Mouse (Mus musculus): ENCODE measurements at regions not wholly inside any gene's neighbourhood (a gene's known extent, or its start where the extent isn't known, plus 50 kb on each side); places are given as distances from the start of the nearest gene placed in this dataset.
"Not testable (repeated sequence)": the region's sequence is repeated elsewhere in the genome, so short reads cannot be mapped to it uniquely, and the experiment has no call there.

GRCm38 (mm10) chr9:85637274-85637673, 111.9 kb downstream of the Ibtk start:
- Histone ChIP-seq H3K27ac (no peak overlapping the region), H3K4me3 (no peak overlapping the region), H3K4me1 (no peaks in the 10 kb centered on the region), H3K9ac (no peak overlapping the region), H3K4me2 (replicated peaks) (no peak overlapping the region), H3K27me3 (no peaks in the 10 kb centered on the region), H3K9me3 (no peaks in the 10 kb centered on the region), H3K36me3 (no peaks in the 10 kb centered on the region)
- 80% methylated on average over 3 of the region's 3 CpGs for WGBS
- no peak for ATAC-seq (ENCODE audit: low FRiP score, low read depth)

GRCm38 (mm10) chr9:85636131-85636447, 113.0 kb downstream of the Ibtk start:
- H3K27me3 ChIP-seq = no peaks in the 10 kb centered on the region
- H3K4me3 ChIP-seq = no peak overlapping the region
- no peak overlapping the region for H3K4me2 ChIP-seq (replicated peaks)
- no peaks in the 10 kb centered on the region for H3K36me3 ChIP-seq
- no peaks in the 10 kb centered on the region for H3K9me3 ChIP-seq
- 74% methylated on average over 3 of the region's 3 CpGs for WGBS
- no peak for ATAC-seq (ENCODE audit: low FRiP score, low read depth)
- no peak overlapping the region for H3K27ac ChIP-seq
- H3K9ac ChIP-seq = no peak overlapping the region
- no peaks in the 10 kb centered on the region for H3K4me1 ChIP-seq

- WGBS = 91% methylated on average over 12 of the region's 12 CpGs
- H3K27me3 ChIP-seq = no peaks in the 10 kb centered on the region
- H3K27ac ChIP-seq = no peak overlapping the region
- no peak overlapping the region for H3K4me3 ChIP-seq
- no peaks in the 10 kb centered on the region for H3K36me3 ChIP-seq
- H3K4me2 ChIP-seq (replicated peaks) = no peak overlapping the region
- no peak overlapping the region for H3K9ac ChIP-seq
- no peak for ATAC-seq (ENCODE audit: low FRiP score, low read depth)
- H3K9me3 ChIP-seq = no peaks in the 10 kb centered on the region
- H3K4me1 ChIP-seq = no peaks in the 10 kb centered on the region
Measured at GRCm38 (mm10) chr9:85635438-85636130, 113.5 kb downstream of the Ibtk start.

GRCm38 (mm10) chr9:85634786-85635185, 114.3 kb downstream of the Ibtk start:
- not testable (repeated sequence) for H3K4me2 ChIP-seq (replicated peaks); H3K9ac ChIP-seq; ATAC-seq (ENCODE audit: low FRiP score, low read depth); H3K27me3 ChIP-seq; H3K4me1 ChIP-seq; H3K4me3 ChIP-seq; H3K27ac ChIP-seq; H3K36me3 ChIP-seq; H3K9me3 ChIP-seq
- WGBS = 81% methylated on average over 3 of the region's 3 CpGs

DNA sequence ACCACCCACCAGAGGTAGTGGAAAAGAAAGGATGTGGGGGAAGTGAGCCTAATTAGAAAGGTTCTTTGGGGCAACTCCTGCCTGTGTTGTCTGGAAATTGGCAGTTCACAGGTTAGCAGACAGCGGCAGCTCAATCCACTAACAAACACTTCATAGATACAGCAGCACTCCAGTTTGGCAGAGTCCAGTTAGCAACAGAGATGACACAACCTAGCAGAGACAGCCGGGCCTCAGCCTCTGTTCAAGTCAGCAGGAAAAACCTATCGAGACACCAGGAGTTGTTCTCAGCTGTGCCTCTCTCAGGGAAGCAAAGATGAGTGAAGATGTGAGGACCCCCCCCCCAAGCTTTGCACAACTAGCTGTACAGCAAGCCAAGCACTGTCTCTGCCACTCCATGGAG, 131.2 kb downstream of the Ibtk start:
- H3K4me2 ChIP-seq (replicated peaks) = no peak overlapping the region
- no peak overlapping the region for H3K4me3 ChIP-seq
- no peaks in the 10 kb centered on the region for H3K36me3 ChIP-seq
- ATAC-seq (ENCODE audit: low FRiP score, low read depth) = no peak
- no peak overlapping the region for H3K27ac ChIP-seq
- H3K27me3 ChIP-seq = no peaks in the 10 kb centered on the region
- 85% methylated on average over 3 of the region's 3 CpGs for WGBS
- no peak overlapping the region for H3K9ac ChIP-seq
- no peaks in the 10 kb centered on the region for H3K9me3 ChIP-seq
- H3K4me1 ChIP-seq = 0 out of 2 replicates have a peak, but pooled peaks cover 3% of the 10 kb centered on the region

- no peaks in the 10 kb centered on the region for H3K36me3 ChIP-seq
- 64% methylated on average over 2 of the region's 2 CpGs for WGBS
- no peak overlapping the region for H3K27ac ChIP-seq
- H3K27me3 ChIP-seq = no peaks in the 10 kb centered on the region
- no peak overlapping the region for H3K4me2 ChIP-seq (replicated peaks)
- ATAC-seq (ENCODE audit: low FRiP score, low read depth) = no peak
- H3K4me1 ChIP-seq = 0 out of 2 replicates have a peak, but pooled peaks cover 3% of the 10 kb centered on the region
- H3K9me3 ChIP-seq = no peaks in the 10 kb centered on the region
- H3K4me3 ChIP-seq = no peak overlapping the region
- no peak overlapping the region for H3K9ac ChIP-seq
Measured at GRCm38 (mm10) chr9:85617177-85617777, 131.9 kb downstream of the Ibtk start.

GRCm38 (mm10) chr9:85616266-85616869, 132.8 kb downstream of the Ibtk start:
- Histone ChIP-seq H3K36me3 (no peaks in the 10 kb centered on the region), H3K9ac (no peak overlapping the region), H3K4me2 (replicated peaks) (no peak overlapping the region), H3K27ac (no peak overlapping the region), H3K4me1 (0 out of 2 replicates have a peak, but pooled peaks cover 3% of the 10 kb centered on the region), H3K4me3 (no peak overlapping the region), H3K9me3 (no peaks in the 10 kb centered on the region), H3K27me3 (no peaks in the 10 kb centered on the region)
- ATAC-seq (ENCODE audit: low FRiP score, low read depth) = no peak
- WGBS = 75% methylated on average over 12 of the region's 12 CpGs

DNA sequence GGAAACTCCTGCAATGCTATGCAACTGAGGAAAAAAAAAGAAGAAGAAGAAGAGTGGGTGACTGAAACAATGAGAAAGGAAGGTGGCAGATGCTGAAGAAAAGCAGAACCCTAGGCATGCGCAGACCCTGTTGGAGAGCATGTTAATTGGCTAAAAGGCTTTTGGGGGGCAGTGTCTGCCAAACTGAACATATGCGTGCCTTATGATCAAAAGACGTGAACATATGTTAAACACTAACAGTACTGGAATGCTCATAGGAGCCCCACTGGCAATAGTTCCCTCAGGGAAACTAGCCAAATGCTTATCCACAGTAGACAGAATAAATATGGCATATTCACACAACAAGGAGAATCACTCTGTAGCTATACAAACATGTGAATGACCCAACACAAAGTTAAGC, 140.0 kb downstream of the Ibtk start:
- ATAC-seq (ENCODE audit: low FRiP score, low read depth) = no peak
- no peak overlapping the region for H3K9ac ChIP-seq
- H3K36me3 ChIP-seq = no peaks in the 10 kb centered on the region
- no peak overlapping the region for H3K4me2 ChIP-seq (replicated peaks)
- no peak overlapping the region for H3K4me3 ChIP-seq
- H3K27me3 ChIP-seq = 0 out of 2 replicates have a peak, but pooled peaks cover 3% of the 10 kb centered on the region
- 62% methylated on average over 3 of the region's 3 CpGs for WGBS
- no peaks in the 10 kb centered on the region for H3K4me1 ChIP-seq
- no peaks in the 10 kb centered on the region for H3K9me3 ChIP-seq
- no peak overlapping the region for H3K27ac ChIP-seq

DNA sequence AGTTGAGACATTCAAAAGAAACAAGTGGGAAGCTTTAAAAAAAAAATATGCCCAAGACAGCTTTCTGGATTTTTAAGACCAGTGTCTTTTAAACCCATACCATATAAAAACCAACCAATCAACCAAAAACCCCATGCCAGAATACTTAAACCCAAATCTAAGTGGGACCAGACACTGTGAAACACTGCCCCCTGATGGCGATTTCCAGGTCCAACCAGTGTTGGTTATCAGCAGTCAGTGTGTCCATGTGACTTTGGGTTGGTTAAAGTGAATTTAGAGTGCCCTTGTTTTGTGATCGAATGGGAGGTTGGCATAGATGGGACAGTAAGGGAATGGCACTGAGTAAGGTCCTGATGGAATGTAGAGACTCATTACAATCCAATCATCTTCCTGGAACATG, 152.2 kb downstream of the Ibtk start:
- Histone ChIP-seq H3K9ac (no peak overlapping the region), H3K27ac (no peak overlapping the region), H3K4me1 (no peaks in the 10 kb centered on the region), H3K27me3 (no peaks in the 10 kb centered on the region), H3K4me3 (no peak overlapping the region), H3K4me2 (replicated peaks) (no peak overlapping the region), H3K36me3 (no peaks in the 10 kb centered on the region), H3K9me3 (no peaks in the 10 kb centered on the region)
- no peak for ATAC-seq (ENCODE audit: low FRiP score, low read depth)
- WGBS = 36% methylated on average over 2 of the region's 2 CpGs

DNA sequence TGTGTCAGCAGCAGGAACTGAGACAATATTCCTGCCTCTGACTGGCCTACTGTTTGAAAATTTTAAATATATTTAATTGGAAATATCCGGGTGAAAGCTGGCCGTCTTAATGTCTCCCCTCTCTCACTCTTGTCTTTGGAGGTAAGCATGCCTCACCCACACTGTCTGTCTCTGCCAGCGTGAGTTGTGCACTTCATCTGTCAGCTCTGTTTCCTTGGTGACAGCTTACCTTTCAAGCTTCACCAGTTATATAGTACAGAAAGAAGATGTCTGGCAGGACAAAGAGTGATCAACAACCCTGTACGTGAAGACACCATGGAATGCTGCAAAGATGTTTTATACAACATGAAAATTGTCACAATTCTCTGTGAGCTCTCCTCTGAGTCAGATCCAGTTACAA, 155.3 kb downstream of the Ibtk start:
- H3K9ac ChIP-seq = no peak overlapping the region
- no peak for ATAC-seq (ENCODE audit: low FRiP score, low read depth)
- WGBS = 85% methylated on average over 4 of the region's 4 CpGs
- H3K27me3 ChIP-seq = 0 out of 2 replicates have a peak, but pooled peaks cover 3% of the 10 kb centered on the region
- H3K27ac ChIP-seq = no peak overlapping the region
- no peak overlapping the region for H3K4me2 ChIP-seq (replicated peaks)
- no peak overlapping the region for H3K4me3 ChIP-seq
- H3K4me1 ChIP-seq = no peaks in the 10 kb centered on the region
- H3K9me3 ChIP-seq = no peaks in the 10 kb centered on the region
- H3K36me3 ChIP-seq = no peaks in the 10 kb centered on the region

DNA sequence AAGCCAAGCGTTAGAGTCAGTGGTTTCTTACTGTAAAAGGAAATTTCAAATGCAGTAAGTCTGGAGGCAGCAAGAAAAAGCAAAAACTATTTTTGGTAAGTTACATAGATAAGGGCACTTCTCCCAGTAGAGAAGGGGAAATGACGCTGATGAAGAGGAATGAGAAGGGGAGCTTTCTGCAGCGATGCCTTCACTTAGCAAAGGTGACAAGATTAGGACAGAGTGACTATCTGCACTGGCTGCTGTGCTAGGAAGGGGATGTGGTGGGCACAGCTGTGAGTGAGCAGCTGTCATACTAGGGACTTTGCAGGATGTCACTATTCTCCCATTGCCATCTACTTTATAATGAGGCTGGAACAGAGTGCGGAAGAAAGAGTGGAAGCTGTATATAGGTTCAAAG, 156.5 kb downstream of the Ibtk start:
- Histone ChIP-seq H3K4me2 (replicated peaks) (no peak overlapping the region), H3K27ac (no peak overlapping the region), H3K4me3 (no peak overlapping the region), H3K36me3 (no peaks in the 10 kb centered on the region), H3K9me3 (no peaks in the 10 kb centered on the region), H3K27me3 (0 out of 2 replicates have a peak, but pooled peaks cover 3% of the 10 kb centered on the region), H3K4me1 (no peaks in the 10 kb centered on the region), H3K9ac (no peak overlapping the region)
- 87% methylated on average over 4 of the region's 4 CpGs for whole genome bisulfite sequencing
- ATAC-seq (ENCODE audit: low FRiP score, low read depth) = no peak

- Histone ChIP-seq H3K4me2 (replicated peaks) (no peak overlapping the region), H3K4me3 (no peak overlapping the region), H3K9ac (no peak overlapping the region), H3K27me3 (0 out of 2 replicates have a peak, but pooled peaks cover 3% of the 10 kb centered on the region), H3K36me3 (no peaks in the 10 kb centered on the region), H3K27ac (no peak overlapping the region), H3K4me1 (no peaks in the 10 kb centered on the region), H3K9me3 (peaks cover 1% of the 10 kb centered on the region; the same call in 1 of the 2 replicates)
- WGBS = 85% methylated on average over 3 of the region's 3 CpGs
- ATAC-seq (ENCODE audit: low FRiP score, low read depth) = no peak
Measured at GRCm38 (mm10) chr9:85589210-85589609, 159.9 kb downstream of the Ibtk start.

Measured in limb, embryonic 13.5 days (tissue).